Mouse (Mus musculus) spleen, postnatal 10 days (tissue): ENCODE measurements at regions not wholly inside any gene's neighbourhood (a gene's known extent, or its start where the extent isn't known, plus 50 kb on each side); places are given as distances from the start of the nearest gene placed in this dataset.
"Not testable (repeated sequence)": the region's sequence is repeated elsewhere in the genome, so short reads cannot be mapped to it uniquely, and the experiment has no call there.

Source experiments
- DNase-seq, 2 experiments: peaks; one replicate each; pipeline ENCODE4 v3.0.0; 2021 to 2022; ENCODE audit warnings: low spot score in 2 of 2

GRCm38 (mm10) chr16:55582029-55582428, 256.7 kb downstream of the Nfkbiz start:
- no peak for DNase-seq

DNA sequence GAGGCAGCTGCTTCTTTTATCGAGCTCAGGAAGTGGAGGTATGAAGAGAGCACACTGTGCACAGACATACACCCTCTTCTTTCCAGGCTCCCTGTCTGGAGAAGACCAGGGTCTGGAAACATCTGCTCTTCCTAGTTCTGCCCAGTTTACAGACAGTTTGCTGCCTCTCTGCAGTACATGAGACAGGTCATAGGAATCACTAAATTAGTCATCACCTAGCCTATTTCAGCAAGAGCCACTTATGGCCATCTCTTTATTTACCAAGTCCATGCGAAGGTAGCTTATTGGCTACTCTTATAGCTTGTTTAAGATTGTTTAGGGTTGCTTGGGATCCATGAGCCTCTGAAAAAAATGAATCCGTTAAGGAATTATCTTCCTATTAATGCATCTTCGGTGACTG, 257.9 kb downstream of the Nfkbiz start:
- no peak for DNase-seq

DNA sequence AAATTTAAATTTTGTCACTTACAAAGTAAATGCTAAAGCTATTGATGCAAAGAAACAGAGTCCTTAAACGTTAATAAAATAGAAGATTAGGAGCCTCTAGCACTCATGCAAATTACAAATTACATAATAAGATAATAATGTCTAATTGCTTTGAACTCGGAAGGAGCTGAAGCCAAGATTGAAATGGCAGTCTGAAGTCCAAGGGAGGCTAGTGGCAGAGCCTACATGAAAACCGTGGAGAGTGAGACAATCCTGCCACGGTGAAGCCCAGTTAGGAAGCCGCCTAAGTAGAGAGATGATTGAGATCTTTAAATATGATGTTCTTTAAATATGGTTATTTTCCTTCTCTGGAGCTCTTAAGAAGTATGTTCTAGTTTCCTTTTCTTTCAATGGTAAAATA, 260.0 kb downstream of the Nfkbiz start:
- DNase-seq = no peak

GRCm38 (mm10) chr16:55575609-55576283, 263.0 kb downstream of the Nfkbiz start:
- not testable (repeated sequence) for DNase-seq

DNA sequence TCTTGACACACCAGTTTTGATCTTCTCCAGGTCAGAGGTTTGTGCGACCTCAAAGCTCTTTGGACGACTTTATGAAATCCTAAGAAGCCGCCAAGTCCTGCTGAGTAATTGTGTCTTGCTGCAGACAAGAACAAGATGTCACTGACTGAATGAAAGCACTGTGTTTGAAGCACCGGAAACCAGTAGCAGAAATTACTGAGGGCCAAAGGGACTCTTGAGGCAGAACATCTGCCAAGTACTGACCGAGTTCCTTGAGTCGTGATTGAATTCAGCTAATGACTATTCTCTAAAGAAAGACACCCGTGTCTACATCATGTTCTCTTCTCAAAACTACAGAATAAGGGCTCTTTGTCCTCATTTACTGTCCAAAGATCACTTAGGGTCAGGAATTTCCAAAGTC, 267.6 kb downstream of the Nfkbiz start:
- no peak for DNase-seq

- no peak for DNase-seq
These were observed 268.6 kb downstream of the Nfkbiz start for GRCm38 (mm10) chr16:55570097-55570496.

DNA sequence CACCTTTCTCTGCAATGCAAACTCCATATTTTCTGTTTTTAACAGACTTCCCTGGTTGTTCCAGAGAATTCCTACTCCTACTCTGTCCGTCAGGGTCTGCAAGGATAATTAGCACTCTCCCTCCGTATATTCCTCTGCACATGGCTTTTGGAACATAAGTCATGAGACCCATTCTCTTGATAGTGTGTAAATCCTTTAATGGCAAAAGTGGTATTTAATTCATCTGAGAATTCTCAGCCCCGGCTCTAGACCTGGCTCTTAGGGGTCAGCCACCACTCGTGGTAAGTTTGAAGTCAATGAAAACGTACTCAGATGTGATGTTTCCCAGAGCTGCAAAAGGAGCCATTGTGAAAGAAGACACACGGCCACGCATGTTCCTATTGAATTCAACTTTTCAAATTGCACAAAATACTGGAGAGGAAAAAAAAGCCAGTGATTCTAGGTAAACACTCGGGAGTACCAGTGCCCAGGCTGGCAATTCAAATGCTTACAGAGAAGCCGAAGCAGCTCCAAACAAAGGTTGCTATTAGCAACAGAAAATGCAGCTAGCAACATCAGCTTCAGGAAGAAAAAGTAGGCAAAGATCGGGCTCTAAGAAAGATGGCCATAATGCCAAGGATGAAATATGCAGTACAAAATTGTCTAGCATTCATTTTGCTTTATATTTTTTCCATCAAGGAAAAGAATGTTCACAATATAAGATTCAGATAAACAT, 258.2 kb upstream of the Zpld1 start:
- no peak for DNase-seq

- DNase-seq = no peak
These were observed 257.4 kb upstream of the Zpld1 start for GRCm38 (mm10) chr16:55555224-55555623.

GRCm38 (mm10) chr16:55553896-55554295, 256.1 kb upstream of the Zpld1 start:
- no peak for DNase-seq

GRCm38 (mm10) chr16:55551348-55551747, 253.6 kb upstream of the Zpld1 start:
- DNase-seq = no peak

- no peak for DNase-seq
These were observed 253.0 kb upstream of the Zpld1 start for GRCm38 (mm10) chr16:55550649-55551312.

GRCm38 (mm10) chr16:55547095-55547494, 249.3 kb upstream of the Zpld1 start:
- DNase-seq = no peak

DNA sequence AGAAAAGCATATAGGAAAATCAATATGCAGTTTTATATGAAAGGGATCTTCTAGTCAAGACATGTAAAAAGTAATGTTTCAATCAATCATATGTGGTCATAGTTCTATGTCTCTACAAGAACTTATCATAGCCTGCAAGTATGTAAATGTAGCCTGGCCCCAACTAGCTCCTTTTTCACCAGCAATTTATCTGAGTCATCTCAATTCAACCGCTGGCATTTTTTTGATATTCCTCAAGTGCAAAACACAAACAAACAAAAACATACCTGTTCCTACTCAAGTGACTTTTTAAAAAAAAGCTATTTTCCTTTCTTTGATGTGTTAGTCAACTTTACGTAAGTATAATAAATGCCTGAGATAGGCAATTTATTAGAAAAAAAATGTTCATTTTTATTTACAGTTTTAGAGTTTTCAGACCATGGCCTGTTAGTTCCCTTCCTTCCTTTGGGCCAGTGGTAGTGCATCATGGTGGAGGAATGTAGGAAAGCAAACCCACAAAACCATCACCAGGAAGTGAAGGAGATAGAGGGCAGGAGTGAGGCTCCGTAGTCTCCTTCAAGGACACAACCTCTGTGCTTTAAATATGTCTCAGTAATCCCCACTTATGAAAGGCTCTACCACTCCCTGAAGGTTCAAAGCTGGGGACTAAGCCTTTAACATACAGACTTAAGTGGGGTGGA, 242.7 kb upstream of the Zpld1 start:
- DNase-seq = no peak

DNA sequence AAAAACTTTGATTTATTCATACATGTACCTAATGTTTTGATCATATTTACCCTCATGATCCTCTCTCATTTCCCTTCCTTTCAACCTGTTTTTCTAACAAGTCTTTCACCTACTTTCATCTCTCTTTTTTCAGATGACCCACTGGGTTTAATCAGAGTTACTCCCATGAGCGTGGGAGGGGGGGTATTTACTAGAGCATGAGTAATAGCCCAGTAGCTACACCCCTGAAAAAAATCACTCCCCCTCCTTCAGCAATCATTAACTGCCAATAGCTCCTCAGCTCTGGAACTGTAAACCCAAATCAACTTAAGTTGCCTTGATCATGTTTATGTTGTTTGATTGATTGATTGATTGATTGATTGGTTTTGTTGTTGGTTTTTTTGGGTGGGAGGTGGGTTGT, 241.4 kb upstream of the Zpld1 start:
- DNase-seq = no peak

GRCm38 (mm10) chr16:55537548-55537947, 239.8 kb upstream of the Zpld1 start:
- DNase-seq = no peak

- no peak for DNase-seq
These were observed 234.9 kb upstream of the Zpld1 start for GRCm38 (mm10) chr16:55532686-55533085.

GRCm38 (mm10) chr16:55530844-55531243, 233.1 kb upstream of the Zpld1 start:
- DNase-seq = no peak

DNA sequence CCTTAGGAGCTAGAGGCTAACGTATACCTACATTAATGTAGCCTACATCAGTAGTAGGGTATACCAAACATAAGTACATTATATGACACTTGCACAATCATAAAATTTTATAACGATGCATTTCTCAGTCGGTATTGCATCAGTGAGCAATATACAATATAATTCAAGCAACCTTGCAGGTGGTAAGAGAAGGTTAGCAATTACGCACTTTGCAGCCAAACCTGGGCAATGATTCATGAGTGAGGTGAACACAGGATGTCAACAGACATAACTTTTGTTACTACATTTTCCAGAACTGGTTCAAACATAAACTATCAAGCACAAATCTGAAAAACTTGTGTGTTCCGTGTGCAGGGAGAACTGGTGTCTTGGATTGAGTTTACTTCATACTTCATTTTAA, 229.9 kb upstream of the Zpld1 start:
- DNase-seq = no peak

- DNase-seq = no peak
These were observed 228.6 kb upstream of the Zpld1 start for GRCm38 (mm10) chr16:55526230-55526842.

DNA sequence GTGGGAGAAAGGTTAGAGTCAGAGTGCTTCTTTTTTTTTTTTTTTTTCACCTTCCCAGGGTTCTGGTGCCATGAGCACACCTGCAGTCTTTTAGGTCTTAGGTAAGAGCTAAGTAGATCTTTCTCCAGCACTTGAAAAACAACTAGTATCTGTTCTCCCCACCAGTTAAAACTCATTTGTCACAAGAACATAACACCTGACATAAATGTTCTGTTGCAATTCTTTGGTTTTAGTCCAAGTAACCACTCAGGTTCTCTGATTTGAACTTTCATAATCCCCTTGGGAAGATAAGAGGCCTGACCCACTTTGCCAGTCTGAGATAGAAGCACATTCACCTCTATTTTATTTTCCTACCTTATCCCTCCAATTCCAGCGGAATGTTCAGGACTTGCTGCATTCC, 225.5 kb upstream of the Zpld1 start:
- DNase-seq = no peak

DNA sequence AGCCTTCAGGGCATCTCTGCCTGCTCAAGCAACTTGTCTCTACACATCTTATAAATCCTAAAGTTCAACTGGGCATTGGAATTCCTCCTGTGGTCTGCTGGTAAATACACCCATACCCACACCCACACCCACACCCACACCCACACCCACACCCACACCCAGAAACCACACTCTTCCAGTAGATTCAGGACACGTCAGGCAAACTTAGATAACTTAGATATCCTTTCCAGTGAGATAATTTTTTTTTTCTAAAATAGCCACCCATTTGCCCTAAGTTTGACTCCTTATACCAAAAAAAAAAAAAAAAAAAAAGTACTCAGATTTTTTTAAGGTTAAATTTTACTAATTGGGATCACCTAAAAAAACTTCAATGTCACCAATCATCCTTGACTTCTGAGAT, 224.5 kb upstream of the Zpld1 start:
- DNase-seq = no peak

- no peak for DNase-seq
These were observed 223.7 kb upstream of the Zpld1 start for GRCm38 (mm10) chr16:55521421-55521971.
